Mouse (Mus musculus) midbrain, embryonic 16.5 days (tissue): ENCODE data around the gene Fam3c. TPM values are rescaled to one million over a fixed set of nuclear protein-coding genes. Genes with fewer than 3 reads are reported as not detected.
"Not testable (repeated sequence)": the region's sequence is repeated elsewhere in the genome, so short reads cannot be mapped to it uniquely, and the experiment has no call there.

Experiments
- ATAC-seq: fragments of 200-750 bp; cut with Nextera tagmentation; 2 replicates; pipeline ENCODE4 v1.8.0; 2017; ENCODE audit warnings: moderate TSS enrichment
- H3K27ac ChIP-seq: fragments of 300-500 bp; sonication (generic); 2 replicates; pipeline ENCODE4 v1.5.1; 2014; ENCODE audit warnings: mild to moderate bottlenecking, low read length, mixed read lengths
- H3K27me3 ChIP-seq: fragments of 300-500 bp; sonication (generic); 2 replicates; pipeline ENCODE4 v1.6.1; 2014; ENCODE audit warnings: low read depth, low read length, mixed read lengths; ENCODE audit not compliant: control insufficient read depth, insufficient read depth
- H3K36me3 ChIP-seq: fragments of 300-500 bp; sonication (generic); 2 replicates; pipeline ENCODE4 v1.6.1; 2014; ENCODE audit warnings: mild to moderate bottlenecking, low read length, moderate library complexity, mixed read lengths; ENCODE audit not compliant: control insufficient read depth, insufficient read depth
- H3K4me1 ChIP-seq: fragments of 300-500 bp; sonication (generic); 2 replicates; pipeline ENCODE4 v1.6.1; 2014; ENCODE audit warnings: mild to moderate bottlenecking, low read length, mixed read lengths; ENCODE audit not compliant: control insufficient read depth, insufficient read depth
- H3K4me2 ChIP-seq: fragments of 300-500 bp; sonication (generic); 2 replicates; pipeline ENCODE4 v1.6.1; 2014; ENCODE audit warnings: mild to moderate bottlenecking, low read length, mixed read lengths
- H3K4me3 ChIP-seq: fragments of 300-500 bp; sonication (generic); 2 replicates; pipeline ENCODE4 v1.5.1; 2014; ENCODE audit warnings: low read depth, mild to moderate bottlenecking, low read length, moderate library complexity, mixed read lengths
- H3K9ac ChIP-seq: fragments of 300-500 bp; sonication (generic); 2 replicates; pipeline ENCODE4 v1.6.1; 2014; ENCODE audit warnings: low read depth, low read length, mixed read lengths
- H3K9me3 ChIP-seq: fragments of 300-500 bp; sonication (generic); replicated peaks from 2 replicates; pipeline ENCODE4 v1.6.1; 2014; ENCODE audit warnings: mild to moderate bottlenecking, low read length, mixed read lengths; ENCODE audit not compliant: control insufficient read depth, poor library complexity, severe bottlenecking
- WGBS: fragments of 180-500 bp; shearing (Covaris S2); extraction: QIAGEN DNeasy Blood & Tissue Kit; methylation state at CpG from one replicate; pipeline ENCODE4 v1.1.7; 2014; 5-methylcytosine and 5-hydroxymethylcytosine counted together
- polyA plus RNA-seq: library from polyadenylated mRNA; unstranded; fragments of >200 nt; fragmentation: Nextera tagmentation; extraction: Ambion mirVana; gene quantifications from 2 replicates; pipeline ENCODE4 v1.2.1, GENCODE M21; 2015

Fam3c gene
- polyA plus RNA-seq, 1 experiment from 2014 or later: 105 TPM

DNA sequence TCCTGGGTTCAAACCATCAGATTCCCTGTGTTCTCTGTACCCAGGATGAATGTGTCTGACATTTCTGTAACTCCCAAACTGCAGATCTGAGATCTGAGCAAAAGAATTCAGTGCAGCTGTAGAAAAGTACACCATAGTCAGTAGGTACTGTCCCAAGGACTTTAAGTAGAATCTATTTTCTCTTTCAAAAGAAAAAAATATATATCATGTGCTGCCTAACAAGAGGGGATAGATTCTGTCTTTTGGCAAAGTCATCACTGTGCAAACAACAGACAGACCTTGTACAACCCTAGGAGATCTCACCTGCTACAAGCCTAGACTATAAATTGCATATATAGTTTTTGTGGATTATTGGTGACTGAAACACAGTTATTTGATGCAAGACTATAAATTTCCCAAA lies 87.4 kb downstream of the Fam3c start:
- Histone ChIP-seq H3K4me2 (no peak overlapping the region), H3K36me3 (no peaks in the 10 kb centered on the region), H3K9me3 (no peaks in the 10 kb centered on the region), H3K27ac (no peak overlapping the region), H3K4me3 (no peak overlapping the region), H3K27me3 (no peaks in the 10 kb centered on the region), H3K9ac (no peak overlapping the region), H3K4me1 (no peaks in the 10 kb centered on the region)
- no peak for ATAC-seq

DNA sequence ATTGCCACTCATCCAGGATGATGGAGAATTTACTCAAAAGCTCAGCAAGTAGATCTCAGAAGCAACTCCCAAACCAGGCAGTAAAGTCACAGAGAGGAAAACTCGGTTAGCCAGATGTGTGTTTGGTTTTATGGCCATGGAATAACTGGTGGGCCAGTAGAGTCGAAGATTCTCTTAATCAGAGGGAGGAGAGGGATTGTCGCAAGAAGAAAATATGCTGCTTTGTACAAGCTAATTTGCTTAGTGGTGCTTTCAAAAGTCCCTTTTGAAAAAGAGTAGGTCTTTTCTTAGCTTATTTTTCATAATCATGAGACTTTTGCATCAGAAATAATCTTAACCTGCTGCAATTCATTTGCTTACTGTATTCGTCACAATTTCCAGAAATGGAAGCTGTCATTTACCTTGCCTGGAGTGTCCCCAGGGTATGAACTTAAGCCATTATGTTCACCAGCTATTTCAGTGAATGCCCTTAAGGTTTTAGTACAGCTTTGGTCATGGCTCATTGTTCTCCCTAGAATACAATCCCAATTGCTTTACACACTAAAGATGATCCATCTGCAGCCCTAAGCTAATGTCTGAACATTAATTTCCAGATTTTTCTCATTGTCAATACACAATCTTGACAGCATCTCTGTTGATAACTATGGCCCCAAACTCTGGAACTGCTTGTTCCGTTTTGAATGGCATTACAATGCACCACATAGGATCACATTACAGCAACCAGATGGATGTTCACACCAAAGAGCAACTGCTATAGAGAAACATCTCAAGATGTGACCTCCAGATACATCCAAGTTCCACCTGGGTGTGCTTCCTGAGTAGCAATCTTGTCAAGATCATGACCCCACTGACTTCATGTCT lies 88.0 kb downstream of the Fam3c start:
- Histone ChIP-seq H3K36me3 (no peaks in the 10 kb centered on the region), H3K4me1 (no peaks in the 10 kb centered on the region), H3K9ac (no peak overlapping the region), H3K4me2 (no peak overlapping the region), H3K9me3 (no peaks in the 10 kb centered on the region), H3K27ac (no peak overlapping the region), H3K27me3 (no peaks in the 10 kb centered on the region), H3K4me3 (no peak overlapping the region)
- 86% methylated on average over 5 of the region's 5 CpGs for WGBS
- ATAC-seq: no peak

DNA sequence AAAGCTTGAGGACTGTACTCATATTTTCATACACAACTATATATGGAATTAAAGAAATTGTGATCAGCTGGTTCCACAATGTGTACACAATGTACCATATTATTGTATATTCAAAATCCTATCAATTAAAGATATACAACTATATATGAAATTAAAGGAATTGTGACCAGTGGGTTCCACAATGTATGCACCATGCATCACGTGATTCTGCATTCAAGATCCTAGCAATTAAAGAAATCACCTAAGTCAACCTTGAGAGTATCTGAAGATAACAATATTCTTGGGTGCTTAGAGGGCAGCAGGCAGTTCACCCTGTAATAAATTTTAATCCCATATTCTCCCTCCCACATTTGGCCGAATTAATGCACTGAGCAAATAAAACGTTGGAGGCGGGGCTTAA lies 90.0 kb downstream of the Fam3c start:
- Histone ChIP-seq H3K27me3 (no peaks in the 10 kb centered on the region), H3K9me3 (no peaks in the 10 kb centered on the region), H3K9ac (no peak overlapping the region), H3K36me3 (no peaks in the 10 kb centered on the region), H3K4me1 (no peaks in the 10 kb centered on the region), H3K4me2 (no peak overlapping the region), H3K4me3 (no peak overlapping the region), H3K27ac (no peak overlapping the region)
- ATAC-seq: no peak
- WGBS: 90% methylated on average over 4 of the region's 4 CpGs

DNA sequence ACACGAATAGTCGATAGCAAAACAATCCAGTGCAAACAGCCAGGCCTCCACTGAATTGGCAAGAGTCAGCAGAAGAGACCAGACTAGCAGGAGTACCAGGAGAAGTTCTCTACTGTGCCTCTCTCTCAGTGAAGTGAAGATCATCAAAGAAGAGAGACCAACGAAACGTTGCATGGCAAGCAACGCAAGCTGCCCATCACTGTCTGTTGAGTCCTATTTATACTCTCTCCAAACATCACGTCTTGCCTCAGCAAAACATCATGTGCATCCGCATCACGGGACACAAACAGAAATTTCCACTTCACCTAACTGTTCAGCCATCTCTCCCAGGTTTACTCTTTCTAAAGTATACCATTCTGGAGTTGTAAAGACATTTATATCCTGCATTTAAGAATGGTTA lies 91.9 kb downstream of the Fam3c start:
- H3K36me3 ChIP-seq, ATAC-seq, H3K4me1 ChIP-seq, H3K4me2 ChIP-seq, H3K27ac ChIP-seq, H3K27me3 ChIP-seq, H3K9ac ChIP-seq, H3K9me3 ChIP-seq, H3K4me3 ChIP-seq: not testable (repeated sequence)
- 86% methylated on average over 8 of the region's 8 CpGs for whole genome bisulfite sequencing

DNA sequence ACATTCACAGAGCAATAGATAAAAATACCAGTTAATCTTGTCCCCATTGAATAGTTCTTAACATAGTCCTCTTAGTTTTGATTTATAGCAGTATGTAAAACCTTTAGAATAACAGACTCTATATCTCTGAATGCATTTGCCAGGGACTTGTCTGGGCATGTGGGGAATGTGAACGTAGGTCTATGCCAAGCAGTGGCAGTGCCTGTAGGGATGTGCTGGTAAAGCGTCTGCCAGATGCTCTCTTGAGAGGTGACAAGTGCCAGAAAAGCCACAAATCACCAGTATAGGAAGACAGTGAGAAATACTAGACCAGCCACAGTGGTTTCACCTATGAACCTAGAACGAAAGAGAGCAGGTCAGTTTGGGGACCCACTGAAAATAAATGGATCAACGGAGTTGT lies 93.5 kb downstream of the Fam3c start:
- Histone ChIP-seq H3K4me2 (no peak overlapping the region), H3K9ac (no peak overlapping the region), H3K4me1 (no peaks in the 10 kb centered on the region), H3K27me3 (no peaks in the 10 kb centered on the region), H3K27ac (no peak overlapping the region), H3K9me3 (no peaks in the 10 kb centered on the region), H3K36me3 (no peaks in the 10 kb centered on the region), H3K4me3 (no peak overlapping the region)
- 80% methylated on average over 4 of the region's 4 CpGs for WGBS
- ATAC-seq: no peak

DNA sequence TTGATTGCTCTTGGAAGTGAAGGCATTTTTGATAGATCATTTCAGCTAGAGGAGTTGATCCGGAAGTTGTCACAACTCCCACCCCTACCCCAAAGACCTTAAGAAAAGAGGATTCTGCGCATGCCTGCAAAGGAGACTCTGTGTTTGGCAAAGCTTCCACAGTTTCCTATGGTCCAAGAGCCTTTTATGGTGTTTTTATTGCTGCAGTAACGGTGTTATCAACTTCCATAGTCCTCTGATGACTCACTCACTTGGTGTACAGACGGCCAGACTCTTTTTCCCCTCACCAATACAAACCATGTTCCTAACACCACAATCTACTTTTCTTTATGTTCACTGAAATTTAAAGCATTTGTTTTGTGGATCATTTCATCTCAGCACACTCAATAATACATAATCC lies 97.3 kb downstream of the Fam3c start:
- no peaks in the 10 kb centered on the region for H3K27me3 ChIP-seq
- 93% methylated on average over 4 of the region's 4 CpGs for whole genome bisulfite sequencing

More for the DNA sequence above, 97.3 kb downstream of the Fam3c start:
- H3K4me1 ChIP-seq: no peaks in the 10 kb centered on the region
- no peaks in the 10 kb centered on the region for H3K36me3 ChIP-seq
- H3K4me2 ChIP-seq: no peak overlapping the region
- no peak overlapping the region for H3K27ac ChIP-seq
- ATAC-seq: no peak
- no peaks in the 10 kb centered on the region for H3K9me3 ChIP-seq
- no peak overlapping the region for H3K4me3 ChIP-seq
- H3K9ac ChIP-seq: no peak overlapping the region

Other genes starting within 250 kb of the Fam3c start
- gene Wnt16, start 68.0 kb downstream of the Fam3c start, polyA plus RNA-seq: 0.25 TPM in 1 of 2 replicates, not detected in the other